Mouse (Mus musculus) embryo, embryonic 10 days (tissue): ENCODE results near the gene Slc9a8.

Experiments
- DNase-seq: peaks from one replicate; pipeline ENCODE4 v3.0.0-alpha.2; 2015; ENCODE audit warnings: low spot score

The Slc9a8 gene

DNA sequence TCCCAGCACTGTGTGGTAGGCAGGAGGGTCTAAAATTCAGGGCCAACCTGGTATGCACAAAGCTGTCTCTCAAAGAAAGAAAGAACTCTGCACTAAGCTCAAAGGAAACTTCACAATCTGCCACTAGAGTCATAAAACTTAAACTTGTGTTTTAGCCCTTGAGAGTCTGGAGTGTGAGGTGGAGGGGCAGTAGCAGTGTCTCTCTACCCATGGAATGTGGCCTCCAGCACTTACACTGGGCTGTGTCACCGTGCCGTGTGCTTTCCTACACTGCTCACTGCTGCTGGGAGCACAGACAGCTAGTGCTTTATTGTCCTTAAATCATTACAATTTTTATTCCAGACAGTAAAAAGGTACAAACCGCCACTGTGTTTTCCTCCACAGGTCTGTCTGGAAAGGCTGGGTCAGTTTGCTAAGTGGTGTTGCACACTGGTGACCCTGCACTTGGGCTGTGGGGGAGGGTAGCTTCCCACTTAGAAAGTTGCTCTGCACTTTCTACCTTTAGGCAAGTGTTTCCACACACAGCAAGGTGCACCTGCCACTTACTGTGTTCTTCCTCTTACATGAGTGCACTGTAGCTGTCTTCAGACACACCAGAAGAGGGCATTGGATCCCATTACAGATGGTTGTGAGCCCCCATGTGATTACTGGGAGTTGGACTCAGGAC lies 86.3 kb downstream of the Slc9a8 start:
- no peak for DNase-seq

DNA sequence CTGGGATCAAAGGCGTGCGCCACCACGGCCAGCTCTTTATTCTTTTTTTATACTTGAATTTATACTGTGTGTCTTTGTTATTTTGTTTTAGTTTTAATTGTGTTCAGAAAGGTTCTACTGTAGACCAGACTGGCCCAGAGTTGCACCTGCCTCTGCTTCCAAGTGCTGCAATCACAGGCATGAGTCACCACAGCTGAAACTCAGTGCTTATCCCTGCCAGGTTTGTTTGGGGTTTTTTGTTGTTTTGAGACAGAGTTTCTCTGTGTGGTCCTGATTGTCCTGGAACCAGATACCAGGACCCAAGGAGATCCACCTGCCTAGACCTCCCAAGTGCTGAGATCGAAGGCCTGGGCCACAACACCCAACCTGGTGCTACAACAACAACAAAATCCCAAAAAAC lies 87.1 kb downstream of the Slc9a8 start:
- no peak for DNase-seq

GRCm38 (mm10) chr2:167510485-167510884 lies 89.0 kb downstream of the Slc9a8 start:
- no peak for DNase-seq

- DNase-seq, result no peak
These were observed 90.9 kb downstream of the Slc9a8 start for GRCm38 (mm10) chr2:167512365-167512764.

DNA sequence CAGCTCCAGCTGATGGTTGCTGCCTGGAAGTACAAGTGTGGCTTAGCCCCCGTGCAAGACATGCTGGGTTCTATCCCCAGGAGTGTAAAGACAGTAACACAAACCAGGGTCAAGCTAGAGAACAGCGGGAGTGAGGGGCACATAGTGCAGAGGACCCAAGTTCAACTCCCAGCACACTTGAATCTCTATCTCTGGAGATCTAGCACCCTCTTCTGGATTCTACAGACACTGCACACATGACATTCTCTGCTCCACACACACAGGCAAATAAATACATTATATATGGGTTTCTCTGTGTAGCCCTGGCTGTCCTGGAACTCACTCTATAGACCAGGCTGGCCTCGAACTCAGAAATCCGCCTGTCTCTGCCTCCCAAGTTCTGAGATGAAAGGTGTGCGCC lies 91.5 kb downstream of the Slc9a8 start:
- DNase-seq, result no peak

- no peak for DNase-seq
These were observed 93.1 kb downstream of the Slc9a8 start for GRCm38 (mm10) chr2:167514641-167515040.

GRCm38 (mm10) chr2:167515688-167516087 lies 94.2 kb downstream of the Slc9a8 start:
- DNase-seq, result no peak

- no peak for DNase-seq
These were observed 98.2 kb downstream of the Slc9a8 start for GRCm38 (mm10) chr2:167519606-167520252.
